Mouse (Mus musculus) testis, adult 2 months (tissue): Measurements from ENCODE around the gene D7Ertd443e. TPM values are rescaled to one million over a fixed set of nuclear protein-coding genes. Genes with fewer than 3 reads are reported as not detected.
A peak's percentile ranks its signal among the peaks of the same experiment; 100 is the strongest.

Experiments used
- H3K27ac ChIP-seq: fragments of 200-500 bp; 2 replicates; pipeline ENCODE4 v1.5.1; 2012; ENCODE audit warnings: low read depth, low read length; ENCODE audit not compliant: control insufficient read depth, insufficient read depth
- H3K27me3 ChIP-seq: fragments of 200-500 bp; 2 replicates; pipeline ENCODE4 v1.6.1; 2012; ENCODE audit warnings: mild to moderate bottlenecking, low read length, moderate library complexity; ENCODE audit not compliant: control insufficient read depth, insufficient read depth
- H3K36me3 ChIP-seq: fragments of 200-500 bp; 2 replicates; pipeline ENCODE4 v1.6.1; 2012; ENCODE audit warnings: mild to moderate bottlenecking, low read length; ENCODE audit not compliant: control insufficient read depth, insufficient read depth
- H3K4me1 ChIP-seq: fragments of 200-500 bp; 2 replicates; pipeline ENCODE4 v1.6.1; 2012; ENCODE audit warnings: low read length; ENCODE audit not compliant: control insufficient read depth, insufficient read depth
- H3K4me3 ChIP-seq: fragments of 200-500 bp; 2 replicates; pipeline ENCODE4 v1.5.1; 2012; ENCODE audit warnings: low read depth, mild to moderate bottlenecking, low read length, moderate library complexity, mixed read lengths; ENCODE audit not compliant: control insufficient read depth
- CTCF ChIP-seq: fragments of 200-500 bp; IDR thresholded peaks from 2 replicates; pipeline ENCODE4 v1.5.1; 2012; ENCODE audit warnings: low read depth, mild to moderate bottlenecking, inconsistent platforms, low read length, moderate library complexity; ENCODE audit not compliant: control insufficient read depth, insufficient read depth, insufficient replicate concordance
- POLR2A ChIP-seq: fragments of 200-500 bp; IDR thresholded peaks from 2 replicates; pipeline ENCODE4 v1.6.1; 2012; ENCODE audit warnings: low read depth, mild to moderate bottlenecking, inconsistent platforms, low read length, moderate library complexity; ENCODE audit not compliant: control insufficient read depth
- polyA plus RNA-seq: library from polyadenylated mRNA; depleted of rRNA; stranded (reverse); fragments of >200 nt; gene quantifications from 2 replicates; pipeline ENCODE4 v1.2.3, GENCODE M21; 2012

Gene D7Ertd443e
- polyA plus RNA-seq, 1 experiment, result 56.8 TPM

- Histone ChIP-seq H3K27ac (no peak overlapping the region), H3K4me1 (no peaks in the 10 kb centered on the region), H3K4me3 (no peak overlapping the region), H3K36me3 (no peaks in the 10 kb centered on the region), H3K27me3 (no peaks in the 10 kb centered on the region)
- TF ChIP-seq POLR2A (no peak), CTCF (no peak)
These were observed 97.8 kb downstream of the D7Ertd443e start for GRCm38 (mm10) chr7:134287570-134288222.

- Histone ChIP-seq H3K27me3 (no peaks in the 10 kb centered on the region), H3K4me1 (no peaks in the 10 kb centered on the region), H3K36me3 (no peaks in the 10 kb centered on the region), H3K27ac (no peak overlapping the region), H3K4me3 (no peak overlapping the region)
- no peak for TF ChIP-seq CTCF
- TF ChIP-seq POLR2A, result no peak
These were observed 112.5 kb downstream of the D7Ertd443e start for GRCm38 (mm10) chr7:134272956-134273355.

GRCm38 (mm10) chr7:134272421-134272820 is 113.0 kb downstream of the D7Ertd443e start:
- H3K36me3 ChIP-seq, result no peaks in the 10 kb centered on the region
- no peak overlapping the region for H3K27ac ChIP-seq
- no peak overlapping the region for H3K4me3 ChIP-seq
- TF ChIP-seq CTCF, result no peak
- no peak for TF ChIP-seq POLR2A
- no peaks in the 10 kb centered on the region for H3K27me3 ChIP-seq
- H3K4me1 ChIP-seq, result no peaks in the 10 kb centered on the region

DNA sequence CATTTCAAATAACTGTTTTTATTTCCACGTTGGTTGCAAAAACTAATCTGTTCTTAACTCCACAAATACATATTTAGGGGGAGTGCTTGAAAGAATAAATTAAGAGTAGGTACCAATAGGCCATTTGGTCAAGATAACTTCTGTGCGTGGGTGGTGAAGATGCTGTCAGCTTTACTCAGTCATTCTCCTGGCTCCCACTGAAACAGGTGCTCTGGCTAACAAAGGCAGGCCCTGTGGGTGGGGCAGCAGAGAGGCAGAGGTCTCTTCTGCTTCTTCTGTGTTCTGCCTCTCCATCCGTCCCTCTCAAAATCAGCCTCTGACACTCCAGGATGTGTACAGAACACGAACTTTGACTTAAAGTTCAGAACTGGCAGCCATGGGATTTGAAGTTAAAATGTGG is 119.7 kb downstream of the D7Ertd443e start:
- H3K4me3 ChIP-seq, result no peak overlapping the region
- H3K36me3 ChIP-seq, result no peaks in the 10 kb centered on the region
- no peaks in the 10 kb centered on the region for H3K27me3 ChIP-seq
- H3K4me1 ChIP-seq, result no peaks in the 10 kb centered on the region
- H3K27ac ChIP-seq, result no peak overlapping the region
- TF ChIP-seq POLR2A, result no peak
- no peak for TF ChIP-seq CTCF

DNA sequence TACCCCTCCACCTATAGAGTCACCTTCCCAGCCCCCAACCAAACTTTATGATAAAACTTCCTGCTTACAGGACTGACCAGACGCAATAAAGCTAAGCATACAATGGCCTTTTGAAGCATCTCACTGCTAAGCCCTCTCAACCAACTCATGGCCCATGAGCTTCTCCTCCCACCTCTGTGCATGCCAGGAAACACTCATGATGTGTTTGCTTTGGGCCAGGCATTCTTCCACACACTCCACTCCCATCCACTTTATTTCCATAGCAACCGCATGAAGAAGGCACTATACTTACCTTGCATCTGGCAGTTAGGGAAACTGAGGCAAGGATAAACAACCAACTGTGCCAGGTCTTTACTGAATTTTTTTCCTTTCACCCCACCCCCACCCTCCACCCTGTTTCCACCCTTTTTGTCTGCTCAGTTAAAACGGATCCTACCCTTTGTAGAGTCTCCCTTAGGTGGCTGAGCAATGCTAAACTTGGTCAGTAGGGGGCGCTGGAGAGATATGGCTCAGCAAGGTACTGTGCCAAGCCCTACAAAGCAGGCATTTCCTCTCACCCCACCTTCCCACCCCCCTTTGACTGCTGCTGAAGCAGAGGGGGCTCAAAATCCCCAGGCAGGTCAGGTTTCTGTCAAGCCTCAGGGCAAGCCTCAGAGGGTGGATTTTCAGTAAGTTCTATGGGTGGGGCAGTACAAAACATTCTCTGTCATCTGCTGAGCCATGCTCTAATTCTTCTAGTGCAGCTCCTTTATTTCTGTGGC is 122.1 kb downstream of the D7Ertd443e start:
- TF ChIP-seq POLR2A (no peak), CTCF (peak; percentile 79; the same call in 1 of the 2 replicates)
- H3K4me1 ChIP-seq, result no peaks in the 10 kb centered on the region
- no peak overlapping the region for H3K27ac ChIP-seq
- no peaks in the 10 kb centered on the region for H3K36me3 ChIP-seq
- no peaks in the 10 kb centered on the region for H3K27me3 ChIP-seq
- H3K4me3 ChIP-seq, result no peak overlapping the region

GRCm38 (mm10) chr7:134261003-134261701 is 124.3 kb downstream of the D7Ertd443e start:
- Histone ChIP-seq H3K36me3 (no peaks in the 10 kb centered on the region), H3K4me1 (no peaks in the 10 kb centered on the region), H3K27ac (no peak overlapping the region), H3K4me3 (no peak overlapping the region), H3K27me3 (no peaks in the 10 kb centered on the region)
- TF ChIP-seq CTCF (no peak), POLR2A (no peak)

GRCm38 (mm10) chr7:134250273-134250870 is 135.1 kb downstream of the D7Ertd443e start:
- Histone ChIP-seq H3K27ac (no peak overlapping the region), H3K27me3 (no peaks in the 10 kb centered on the region), H3K4me1 (no peaks in the 10 kb centered on the region), H3K36me3 (no peaks in the 10 kb centered on the region), H3K4me3 (no peak overlapping the region)
- TF ChIP-seq POLR2A (no peak), CTCF (no peak)
